Comparison of ENCODE assay signal across 10 mouse cellular contexts in genomic region chr17:30114761-30115160, GRCm38 (mm10).
DNase-seq lines count a peak whose midpoint lies in the region; TF ChIP-seq lines count a peak whose summit lies in the region.
"Had no signal": no experiment of that assay in that cellular context is flagged by ENCODE, and none has a peak within 500 bp of the region (broad histone marks: within the 10 kb centered on the region; RNA-seq: fewer than 3 reads in every experiment).

No protein-coding gene starts in this region.

- H3K4me1 ChIP-seq in heart, adult 2 months (ENCODE audit: control insufficient read depth, insufficient read depth, low read length): peaks cover 16% of the 10 kb centered on the region
- peaks cover 37% of the 10 kb centered on the region for H3K4me1 ChIP-seq in heart, embryonic 10.5 days
- H3K4me1 ChIP-seq in spleen, adult 2 months (ENCODE audit: control insufficient read depth, insufficient read depth, insufficient read length): peaks cover 4% of the 10 kb centered on the region; the same call in 1 of the 2 replicates
- H3K4me1 ChIP-seq in cortical plate, adult 2 months (ENCODE audit: control insufficient read depth, insufficient read depth, low read length): peaks cover 7% of the 10 kb centered on the region

- H3K36me3 ChIP-seq in heart, adult 2 months (ENCODE audit: control insufficient read depth, insufficient read depth, low read length): peaks cover 8% of the 10 kb centered on the region
- H3K36me3 ChIP-seq in heart, embryonic 10.5 days: peaks cover 7% of the 10 kb centered on the region
- no peaks in the 10 kb centered on the region for H3K36me3 ChIP-seq in spleen, adult 2 months (ENCODE audit: control insufficient read depth, insufficient read depth, low read length)
- H3K36me3 ChIP-seq: stomach, embryonic 15.5 days had no signal

- no peak overlapping the region for H3K27ac ChIP-seq in heart, adult 2 months
- H3K27ac ChIP-seq in heart, embryonic 10.5 days: no peak overlapping the region
- no peak overlapping the region for H3K27ac ChIP-seq in spleen, adult 2 months (ENCODE audit: insufficient read depth, low read length)
- no peak overlapping the region for H3K27ac ChIP-seq in cortical plate, adult 2 months (ENCODE audit: insufficient read depth, low read length)
- H3K27ac ChIP-seq: macrophage; stomach, embryonic 15.5 days had no signal

- H3K4me3 ChIP-seq in heart, adult 2 months: no peak overlapping the region
- H3K4me3 ChIP-seq in heart, embryonic 10.5 days: no peak overlapping the region
- no peak overlapping the region for H3K4me3 ChIP-seq in spleen, adult 2 months (ENCODE audit: extremely low read depth, insufficient read depth, insufficient read length)
- no peak overlapping the region for H3K4me3 ChIP-seq in cortical plate, adult 2 months (ENCODE audit: insufficient read depth, low read length)
- H3K4me3 ChIP-seq: stomach, embryonic 15.5 days had no signal

- no peak for TF ChIP-seq POLR2A in heart, adult 2 months (IDR thresholded peaks at IDR 0.05; ENCODE audit: insufficient read depth, low read depth, low read length)
- no peak for TF ChIP-seq POLR2A in spleen, adult 2 months (IDR thresholded peaks at IDR 0.05; ENCODE audit: low read depth, low read length)
- TF ChIP-seq POLR2A in cortical plate, adult 2 months (IDR thresholded peaks at IDR 0.05; ENCODE audit: extremely low read depth, insufficient read depth, low read length): no peak

- no peaks in the 10 kb centered on the region for H3K9me3 ChIP-seq in heart, embryonic 10.5 days
- H3K9me3 ChIP-seq: stomach, embryonic 15.5 days had no signal

- intact Hi-C loops in heart, adult 2 months (cut with DNase I): loop anchor here (5.0 kb wide), 2 partner anchors 83 to 338 kb away; no protein-coding TSS in a partner anchor
- intact Hi-C loops in gastrocnemius, postnatal 14 days (cut with DNase I; ENCODE audit: low total_unique reads): no loop called here

- peaks cover 14% of the 10 kb centered on the region for H3K79me2 ChIP-seq in heart, adult 2 months (replicated peaks; ENCODE audit: control insufficient read depth, insufficient read depth, low read length)

- H3K9ac ChIP-seq in heart, adult 2 months (ENCODE audit: low read depth, low read length): no peak overlapping the region
- H3K9ac ChIP-seq: stomach, embryonic 15.5 days had no signal

- peak; percentile 77 for TF ChIP-seq CTCF in heart, adult 2 months (IDR thresholded peaks at IDR 0.05)
- peak; percentile 5; the same call in 1 of the 2 replicates for TF ChIP-seq CTCF in spleen, adult 2 months (IDR thresholded peaks at IDR 0.05; ENCODE audit: extremely low read depth, insufficient read depth, insufficient read length, insufficient replicate concordance)
- peak; percentile 32; the same call in 1 of the 2 replicates for TF ChIP-seq CTCF in cortical plate, adult 2 months (IDR thresholded peaks at IDR 0.05; ENCODE audit: extremely low read depth, insufficient read depth, low read length)

- H3K27me3 ChIP-seq in heart, adult 2 months (ENCODE audit: control insufficient read depth, insufficient read depth, low read length): no peaks in the 10 kb centered on the region
- H3K27me3 ChIP-seq in heart, embryonic 10.5 days (ENCODE audit: insufficient read depth, poor library complexity, severe bottlenecking): no peaks in the 10 kb centered on the region
- no peaks in the 10 kb centered on the region for H3K27me3 ChIP-seq in spleen, adult 2 months (ENCODE audit: control insufficient read depth, insufficient read depth, low read length)
- H3K27me3 ChIP-seq: stomach, embryonic 15.5 days had no signal

- 84% methylated on average over 3 of the region's 3 CpGs for WGBS in heart, adult 2 months
- 76% methylated on average over 3 of the region's 3 CpGs for WGBS in heart, embryonic 10.5 days
- WGBS in spleen, adult 2 months: 86% methylated on average over 3 of the region's 3 CpGs

- peak in 1 of 2 experiments; percentile 49 for DNase-seq in heart, adult 2 months
- no peak for DNase-seq in heart, embryonic 10.5 days (ENCODE audit: low spot score)
- peak in 1 of 2 experiments; percentile 37 for DNase-seq in spleen, adult 2 months (ENCODE audit: low read depth in 1 of 2, low spot score in 2 of 2)
- no peak for DNase-seq in spleen, adult 12 weeks (ENCODE audit: low spot score)
- peak; percentile 10 to 31 for DNase-seq in thymus, adult 18-20 months
- no peak for DNase-seq in gastrocnemius, postnatal 14 days
- DNase-seq in urinary bladder, postnatal 4 days (ENCODE audit: low spot score in 2 of 2): no peak

- TF ChIP-seq EP300 in heart, adult 2 months (IDR thresholded peaks at IDR 0.05; ENCODE audit: insufficient read depth, low read depth, low read length): no peak

Comparison
In these comparisons a context has a peak if more than half of its experiments do, and no peak if none do; other contexts are left out.
1. DNase-seq: peak in thymus, adult 18-20 months (2 of 2); none in heart, embryonic 10.5 days (single experiment), spleen, adult 12 weeks (single experiment), gastrocnemius, postnatal 14 days (single experiment) and urinary bladder, postnatal 4 days (0 of 2).
2. CTCF ChIP-seq: peak in every context shown above with its lines; median percentile 77 in heart, adult 2 months; 32 in cortical plate, adult 2 months; 5 in spleen, adult 2 months.